Mouse (Mus musculus) cortical plate, adult 2 months (tissue): ENCODE results near the gene Nfe2.

Experiments
- CTCF ChIP-seq: fragments of 200-500 bp; IDR thresholded peaks from 2 replicates; pipeline ENCODE4 v1.5.1; 2011; ENCODE audit warnings: mild to moderate bottlenecking, control low read depth, low read length; ENCODE audit not compliant: insufficient read depth; ENCODE audit errors: extremely low read depth
- POLR2A ChIP-seq: fragments of 200-500 bp; IDR thresholded peaks from 2 replicates; pipeline ENCODE4 v1.6.1; 2011; ENCODE audit warnings: mild to moderate bottlenecking, low read length, control low read depth; ENCODE audit not compliant: insufficient read depth; ENCODE audit errors: extremely low read depth

DNA sequence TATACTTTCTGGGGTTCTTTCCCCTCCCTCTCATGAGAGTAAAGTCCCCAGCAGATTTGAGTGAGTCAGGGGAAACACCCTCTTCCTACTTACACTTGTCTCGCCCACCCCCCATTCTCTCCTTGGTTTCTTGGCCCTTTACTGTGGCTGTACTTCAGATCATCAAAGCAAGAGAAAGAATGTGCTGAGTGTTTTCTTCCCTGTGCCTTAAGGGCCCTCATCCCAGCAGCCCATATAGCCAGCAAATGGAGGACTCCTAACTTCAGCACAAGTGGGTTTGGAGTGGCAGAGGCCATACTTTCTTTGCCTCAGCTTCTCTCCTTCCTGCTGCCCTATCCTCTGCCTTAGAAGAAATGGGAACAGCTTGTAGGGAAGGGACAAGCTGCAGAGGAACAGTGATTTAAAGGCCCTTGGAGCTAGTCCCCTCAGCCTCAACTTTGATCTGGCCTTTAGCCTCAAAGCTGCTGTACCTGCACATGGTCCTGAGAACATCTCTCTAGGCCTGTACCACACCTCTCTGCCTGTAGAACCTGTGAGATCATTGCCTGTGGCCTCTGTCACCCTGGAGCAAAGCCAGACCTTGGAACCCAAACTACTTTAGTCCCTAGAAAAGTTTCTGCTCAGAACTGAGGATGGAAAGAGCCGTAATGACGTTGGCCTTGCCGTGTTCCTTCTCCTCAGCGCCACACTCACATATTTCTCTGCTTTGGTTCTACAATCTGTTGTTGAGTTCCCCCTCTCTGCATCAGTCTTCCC is 40.8 kb upstream of the Nfe2 start:
- TF ChIP-seq POLR2A (no peak), CTCF (no peak)
